Mouse (Mus musculus) myocyte (in vitro differentiated cells): Measurements from ENCODE around the gene Cdk5r2. TPM values are rescaled to one million over a fixed set of nuclear protein-coding genes. Genes with fewer than 3 reads are reported as not detected.
A peak's percentile ranks its signal among the peaks of the same experiment; 100 is the strongest.

Source experiments
- H3K27me3 ChIP-seq: one replicate; pipeline ENCODE4 v1.6.1; 2011; ENCODE audit not compliant: control insufficient read depth, insufficient read depth, insufficient read length
- H3K36me3 ChIP-seq: one replicate; pipeline ENCODE4 v1.6.1; 2011; ENCODE audit not compliant: control insufficient read depth, insufficient read depth
- H3K4me2 ChIP-seq: one replicate; pipeline ENCODE4 v1.6.1; 2011; ENCODE audit warnings: low read depth, control low read depth
- H3K4me3 ChIP-seq: one replicate; pipeline ENCODE4 v1.5.1; 2011; ENCODE audit warnings: mild to moderate bottlenecking, control low read depth, moderate library complexity
- H3K79me2 ChIP-seq: one replicate; pipeline ENCODE4 v1.6.1; 2011; ENCODE audit not compliant: control insufficient read depth, insufficient read depth
- H3ac ChIP-seq: one replicate; pipeline ENCODE4 v1.6.1; 2011; ENCODE audit not compliant: control insufficient read depth, insufficient read length
- CEBPB ChIP-seq: IDR thresholded peaks from 2 replicates; pipeline ENCODE4 v1.6.1; 2011; ENCODE audit warnings: mild to moderate bottlenecking, moderate library complexity; ENCODE audit not compliant: poor library complexity, insufficient read depth, severe bottlenecking
- E2F4 ChIP-seq: IDR thresholded peaks from one replicate; pipeline ENCODE4 v1.6.1; 2011; ENCODE audit warnings: mild to moderate bottlenecking, control low read depth, moderate library complexity; ENCODE audit not compliant: insufficient read depth
- MAX ChIP-seq: IDR thresholded peaks from one replicate; pipeline ENCODE4 v1.6.1; 2011; ENCODE audit warnings: low read depth, mild to moderate bottlenecking, control low read depth
- MYOD1 ChIP-seq, 3 experiments: IDR thresholded peaks; one replicate each; pipeline ENCODE4 v1.6.1; 2011; ENCODE audit warnings: control low read depth in 2 of 3, low read depth in 2 of 3, mild to moderate bottlenecking in 2 of 3, moderate library complexity in 1 of 3; ENCODE audit not compliant: insufficient read length in 2 of 3, control insufficient read depth in 1 of 3
- MYOG ChIP-seq, 3 experiments: IDR thresholded peaks; one replicate each; pipeline ENCODE4 v1.6.1; 2011; ENCODE audit warnings: control low read depth in 2 of 3, low read depth in 2 of 3, mild to moderate bottlenecking in 2 of 3; ENCODE audit not compliant: insufficient read length in 2 of 3, control insufficient read depth in 1 of 3, insufficient read depth in 1 of 3
- POLR2A ChIP-seq: IDR thresholded peaks from one replicate; pipeline ENCODE4 v1.6.1; 2011; ENCODE audit warnings: low read depth, mild to moderate bottlenecking, control low read depth, moderate library complexity; ENCODE audit not compliant: insufficient read length
- POLR2AphosphoS2 ChIP-seq: IDR thresholded peaks from one replicate; pipeline ENCODE4 v1.6.1; 2011; ENCODE audit warnings: low read depth, control low read depth; ENCODE audit not compliant: insufficient read length
- REST ChIP-seq: IDR thresholded peaks from one replicate; pipeline ENCODE4 v1.6.1; 2011; ENCODE audit warnings: mild to moderate bottlenecking, control low read depth, moderate library complexity; ENCODE audit not compliant: insufficient read depth, insufficient read length
- SRF ChIP-seq: IDR thresholded peaks from one replicate; pipeline ENCODE4 v1.6.1; 2011; ENCODE audit warnings: low read depth; ENCODE audit not compliant: control insufficient read depth, insufficient read length
- TCF12 ChIP-seq: IDR thresholded peaks from one replicate; pipeline ENCODE4 v1.6.1; 2011; ENCODE audit warnings: mild to moderate bottlenecking, control low read depth; ENCODE audit not compliant: poor library complexity, insufficient read depth, severe bottlenecking
- TCF3 ChIP-seq: IDR thresholded peaks from one replicate; pipeline ENCODE4 v1.6.1; 2011; ENCODE audit warnings: low read depth, control low read depth; ENCODE audit not compliant: insufficient read length
- USF1 ChIP-seq: IDR thresholded peaks from one replicate; pipeline ENCODE4 v1.6.1; 2011; ENCODE audit warnings: low read depth, mild to moderate bottlenecking, control low read depth, moderate library complexity
- polyA plus RNA-seq: library from polyadenylated mRNA; unstranded; fragments of >200 nt; fragmentation: generic; extraction: Trizol; gene quantifications from one replicate; pipeline ENCODE4 v1.2.1, GENCODE M21; 2012; ENCODE audit warnings: missing spikeins

Gene Cdk5r2
- polyA plus RNA-seq, 1 experiment = 0.05 TPM

DNA sequence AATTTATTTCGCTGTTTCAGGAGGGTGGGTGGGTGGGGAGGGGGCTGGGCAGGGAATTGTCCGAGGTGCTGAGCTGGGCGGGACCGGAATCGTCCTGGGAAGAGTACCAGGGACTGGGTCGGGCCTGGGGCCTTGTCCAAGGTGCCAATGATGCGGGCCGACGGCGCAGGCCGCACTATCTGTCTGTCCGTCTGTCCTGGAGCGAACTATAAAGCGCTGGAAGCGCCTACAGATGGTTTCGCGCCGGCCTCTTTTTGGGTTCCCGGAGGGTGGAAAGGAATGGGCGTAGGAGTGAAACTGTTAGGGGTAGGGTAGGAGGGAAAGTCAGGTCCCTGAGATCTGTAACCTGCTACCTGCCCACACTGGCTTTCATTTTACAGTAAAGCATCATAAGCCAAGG is 2.5 kb downstream of the Cdk5r2 start:
- H3ac ChIP-seq = no peak overlapping the region
- no peak overlapping the region for H3K4me2 ChIP-seq

DNA sequence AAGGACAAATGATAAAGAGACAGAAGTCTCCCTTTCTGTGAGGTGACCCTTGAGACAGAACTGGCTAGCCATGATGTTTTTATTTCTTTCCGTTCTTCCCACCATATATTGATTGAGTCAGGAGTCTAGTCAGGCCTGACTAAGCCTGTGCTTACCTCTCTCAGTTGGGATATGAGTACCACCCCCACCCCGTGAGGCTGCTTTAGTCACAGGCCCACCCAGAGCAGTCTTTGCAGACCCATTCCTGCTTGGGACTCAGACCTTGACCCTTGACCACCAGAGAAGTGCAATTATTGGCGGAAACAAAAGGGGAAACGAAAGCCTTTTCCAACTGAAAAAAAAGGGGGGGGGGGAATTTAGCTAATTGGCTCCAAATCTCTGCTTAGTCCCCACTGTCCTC is 2.9 kb downstream of the Cdk5r2 start:
- Histone ChIP-seq H3K36me3 (no peaks in the 10 kb centered on the region), H3K27me3 (peaks cover 62% of the 10 kb centered on the region), H3K4me3 (no peak overlapping the region), H3K79me2 (no peaks in the 10 kb centered on the region), H3K4me2 (no peak overlapping the region), H3ac (no peak overlapping the region)
- TF ChIP-seq POLR2AphosphoS2 (no peak), SRF (no peak), MYOD1 (IDR thresholded peaks at IDR 0.05; ENCODE audit: control insufficient read depth in 1 of 3, insufficient read length in 2 of 3, low read depth in 2 of 3) (no peak), MYOG (IDR thresholded peaks at IDR 0.05; ENCODE audit: control insufficient read depth in 1 of 3, insufficient read depth in 1 of 3, insufficient read length in 2 of 3, low read depth in 2 of 3) (no peak), TCF12 (no peak), USF1 (no peak), CEBPB (no peak), REST (no peak), POLR2A (no peak), TCF3 (no peak)

More for the DNA sequence above, 2.5 kb downstream of the Cdk5r2 start:
- TF ChIP-seq REST (peak; percentile 62), POLR2A (no peak), MYOD1 (IDR thresholded peaks at IDR 0.05; ENCODE audit: control insufficient read depth in 1 of 3, insufficient read length in 2 of 3, low read depth in 2 of 3) (no peak)
- no peaks in the 10 kb centered on the region for H3K36me3 ChIP-seq
- H3K79me2 ChIP-seq = no peaks in the 10 kb centered on the region
- H3K4me3 ChIP-seq = no peak overlapping the region
- peaks cover 65% of the 10 kb centered on the region for H3K27me3 ChIP-seq

DNA sequence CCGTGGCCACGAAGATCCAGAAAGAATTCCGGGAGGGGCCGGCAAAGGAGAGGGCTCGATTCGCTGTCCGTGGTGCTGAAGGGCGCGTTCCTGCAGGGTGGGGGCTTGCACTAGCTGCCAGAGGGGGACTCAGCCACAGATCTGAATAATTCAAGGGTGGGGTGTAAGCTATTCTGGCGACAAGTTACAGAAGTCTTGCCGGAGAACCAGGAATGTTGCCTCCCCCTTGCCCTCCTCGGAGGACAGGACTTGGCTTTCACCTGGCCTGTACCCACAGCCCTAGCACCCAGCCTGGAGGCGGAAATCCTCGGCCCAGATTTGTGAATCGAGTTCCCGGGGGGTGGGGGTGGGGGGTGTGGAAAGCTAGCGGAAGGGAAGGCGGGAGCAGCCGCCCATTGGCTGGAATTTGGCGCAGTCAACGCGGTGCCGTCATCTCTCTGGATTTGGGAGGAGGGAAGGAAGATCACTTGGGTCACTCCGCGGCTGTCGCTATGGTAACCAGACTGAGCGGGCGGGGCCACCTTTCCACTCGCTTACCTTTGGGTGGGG is 3.5 kb downstream of the Cdk5r2 start:
- Histone ChIP-seq H3K4me2 (no peak overlapping the region), H3K4me3 (no peak overlapping the region), H3K79me2 (no peaks in the 10 kb centered on the region), H3ac (no peak overlapping the region), H3K36me3 (no peaks in the 10 kb centered on the region), H3K27me3 (peaks cover 57% of the 10 kb centered on the region)
- TF ChIP-seq E2F4 = no peak
- no peak for TF ChIP-seq SRF
- no peak for TF ChIP-seq POLR2AphosphoS2
- TF ChIP-seq CEBPB = no peak
- no peak for TF ChIP-seq MAX
- no peak for TF ChIP-seq TCF3
- peak; percentile 76 for TF ChIP-seq REST

- H3K4me3 ChIP-seq = no peak overlapping the region
- H3K36me3 ChIP-seq = no peaks in the 10 kb centered on the region
- H3K4me2 ChIP-seq = no peak overlapping the region
- H3K27me3 ChIP-seq = peaks cover 51% of the 10 kb centered on the region
- no peaks in the 10 kb centered on the region for H3K79me2 ChIP-seq
- TF ChIP-seq POLR2AphosphoS2 (no peak), MYOD1 (IDR thresholded peaks at IDR 0.05; ENCODE audit: control insufficient read depth in 1 of 3, insufficient read length in 2 of 3, low read depth in 2 of 3) (no peak), REST (no peak), USF1 (no peak), TCF12 (no peak)
- H3ac ChIP-seq = no peak overlapping the region
Measured at GRCm38 (mm10) chr1:74858805-74859204, 4.1 kb downstream of the Cdk5r2 start.

GRCm38 (mm10) chr1:74859223-74859984 is 4.7 kb downstream of the Cdk5r2 start:
- Histone ChIP-seq H3K79me2 (no peaks in the 10 kb centered on the region), H3K4me3 (no peak overlapping the region), H3ac (no peak overlapping the region), H3K36me3 (no peaks in the 10 kb centered on the region), H3K4me2 (no peak overlapping the region), H3K27me3 (peaks cover 45% of the 10 kb centered on the region)
- TF ChIP-seq REST (no peak), CEBPB (no peak), MYOD1 (IDR thresholded peaks at IDR 0.05; ENCODE audit: control insufficient read depth in 1 of 3, insufficient read length in 2 of 3, low read depth in 2 of 3) (no peak), SRF (no peak), MYOG (IDR thresholded peaks at IDR 0.05; ENCODE audit: control insufficient read depth in 1 of 3, insufficient read depth in 1 of 3, insufficient read length in 2 of 3, low read depth in 2 of 3) (no peak), E2F4 (no peak), USF1 (no peak), TCF12 (no peak), POLR2AphosphoS2 (no peak), TCF3 (no peak), MAX (no peak), POLR2A (no peak)
